Mouse (Mus musculus) embryonic stem cell, embryonic (primary cell): ENCODE data around the gene Casc3.

Source experiments
- CTCF ChIA-PET, 4 experiments: fragments of 300-600 bp in 2 of 4; fragments of 350-600 bp in 2 of 4; sonication (Branson Sonifier 250); formaldehyde crosslinking; loops; one replicate each; lab custom pipeline; 2022; ENCODE audit warnings: inconsistent platforms in 2 of 4; lab: Charles Lee
- POLR2A ChIA-PET, 4 experiments: fragments of 300-600 bp in 2 of 4; fragments of 350-600 bp in 2 of 4; sonication (Branson Sonifier 250); formaldehyde crosslinking; loops; one replicate each; lab custom pipeline; 2022; ENCODE audit warnings: antibody characterized with exemption in 4 of 4, inconsistent platforms in 1 of 4; lab: Charles Lee

The Casc3 gene

GRCm38 (mm10) chr11:98827877-98828276, 23.2 kb downstream of the Casc3 start:
- ChIA-PET CTCF (interaction anchor here in 1 of 4 experiments (1.2 kb wide), 1 partner anchor 41 kb away, joined by 4 read pairs; no protein-coding TSS in a partner anchor), POLR2A (interaction anchor here in 1 of 4 experiments (0.6 kb wide), 1 partner anchor 112 kb away, joined by 4 read pairs; no protein-coding TSS in a partner anchor)

GRCm38 (mm10) chr11:98829091-98829775, 24.5 kb downstream of the Casc3 start:
- CTCF ChIA-PET = interaction anchor here (0.6 to 2.2 kb wide), 31 partner anchors 8 to 836 kb away, joined by 3 to 10 read pairs (median 3); partner anchors contain the start of genes Krtap4-6 (in 1 of the 4), Msl1 (in 1 of the 4), Psmd3 (in 1 of the 4) and Wipf2 (in 1 of the 4)
- POLR2A ChIA-PET = interaction anchor here in 3 of 4 experiments (0.6 to 2.2 kb wide), 17 partner anchors 9 to 166 kb away, joined by 3 to 10 read pairs (median 3); partner anchors contain the start of gene Cdc6 (in 1 of the 3)

- ChIA-PET POLR2A (interaction anchor here in 3 of 4 experiments (0.6 to 2.2 kb wide), 13 partner anchors 13 to 165 kb away, joined by 3 to 10 read pairs (median 3); partner anchors contain the start of gene Cdc6 (in 2 of the 3)), CTCF (interaction anchor here in 3 of 4 experiments (0.6 to 2.2 kb wide), 29 partner anchors 9 to 157 kb away, joined by 3 to 10 read pairs (median 3); partner anchors contain the start of genes Msl1 (in 1 of the 3), Psmd3 (in 1 of the 3) and Wipf2 (in 1 of the 3))
These were observed 25.2 kb downstream of the Casc3 start for GRCm38 (mm10) chr11:98829875-98830274.

- ChIA-PET POLR2A (interaction anchor here (0.6 to 2.5 kb wide), 31 partner anchors 8 to 1794 kb away, joined by 3 to 13 read pairs (median 5); partner anchors contain the start of genes Gjd3 (in 1 of the 4), Lrrc46 (in 1 of the 4), Mrpl10 (in 1 of the 4) and Nr1d1 (in 1 of the 4)), CTCF (interaction anchor here (0.6 to 1.8 kb wide), 10 partner anchors 12 to 654 kb away, joined by 3 to 14 read pairs (median 4); partner anchors contain the start of gene Cdc6 (in 1 of the 4))
These were observed 30.6 kb downstream of the Casc3 start for GRCm38 (mm10) chr11:98835296-98835695.

- ChIA-PET CTCF (interaction anchor here in 3 of 4 experiments (0.6 to 1.8 kb wide), 9 partner anchors 11 to 654 kb away, joined by 3 to 10 read pairs (median 3); partner anchors contain the start of gene Cdc6 (in 1 of the 3)), POLR2A (interaction anchor here (0.6 to 2.5 kb wide), 28 partner anchors 8 to 1795 kb away, joined by 3 to 13 read pairs (median 5); partner anchors contain the start of genes Gjd3 (in 1 of the 4), Lrrc46 (in 1 of the 4), Mrpl10 (in 1 of the 4) and Nr1d1 (in 1 of the 4))
These were observed 31.0 kb downstream of the Casc3 start for GRCm38 (mm10) chr11:98835725-98836124.

- ChIA-PET CTCF (interaction anchor here in 2 of 4 experiments (1.0 to 1.8 kb wide), 4 partner anchors 10 to 95 kb away, joined by 5 to 8 read pairs (median 6); no protein-coding TSS in a partner anchor), POLR2A (interaction anchor here in 3 of 4 experiments (0.6 to 2.5 kb wide), 12 partner anchors 11 to 165 kb away, joined by 3 to 11 read pairs (median 6); partner anchors contain the start of gene Wipf2 (in 1 of the 3))
These were observed 31.4 kb downstream of the Casc3 start for GRCm38 (mm10) chr11:98836128-98836527.

GRCm38 (mm10) chr11:98836651-98837141, 32.0 kb downstream of the Casc3 start, which contains the start of gene Rapgefl1:
TSS of gene Rapgefl1 (plus strand) at chr11:98836785.
- ChIA-PET POLR2A (interaction anchor here (0.6 to 1.7 kb wide), 17 partner anchors 9 to 1473 kb away, joined by 3 to 9 read pairs (median 4); no protein-coding TSS in a partner anchor), CTCF (interaction anchor here in 3 of 4 experiments (0.6 to 1.6 kb wide), 8 partner anchors 9 to 1867 kb away, joined by 3 to 8 read pairs (median 5); partner anchors contain the start of gene Dhx58 (in 1 of the 3))

GRCm38 (mm10) chr11:98837231-98837704, 32.6 kb downstream of the Casc3 start:
- ChIA-PET POLR2A (interaction anchor here (0.6 to 1.7 kb wide), 17 partner anchors 9 to 1474 kb away, joined by 3 to 9 read pairs (median 4); no protein-coding TSS in a partner anchor), CTCF (interaction anchor here in 3 of 4 experiments (0.6 to 1.6 kb wide), 8 partner anchors 9 to 1867 kb away, joined by 3 to 9 read pairs (median 5); partner anchors contain the start of gene Dhx58 (in 1 of the 3))

GRCm38 (mm10) chr11:98837917-98838316, 33.2 kb downstream of the Casc3 start:
- CTCF ChIA-PET = interaction anchor here in 3 of 4 experiments (0.6 to 1.6 kb wide), 6 partner anchors 8 to 102 kb away, joined by 3 to 9 read pairs (median 5); no protein-coding TSS in a partner anchor
- POLR2A ChIA-PET = interaction anchor here (0.9 to 1.7 kb wide), 9 partner anchors 8 to 145 kb away, joined by 3 to 9 read pairs (median 4); no protein-coding TSS in a partner anchor

GRCm38 (mm10) chr11:98838512-98838911, 33.8 kb downstream of the Casc3 start:
- ChIA-PET POLR2A (interaction anchor here in 3 of 4 experiments (0.7 to 0.9 kb wide), 3 partner anchors 15 to 1717 kb away, joined by 3 to 8 read pairs (median 3); no protein-coding TSS in a partner anchor), CTCF (interaction anchor here in 2 of 4 experiments (0.5 to 1.4 kb wide), 3 partner anchors 36 to 86 kb away, joined by 3 to 7 read pairs (median 4); no protein-coding TSS in a partner anchor)

- ChIA-PET CTCF (interaction anchor here in 2 of 4 experiments (0.5 to 1.4 kb wide), 2 partner anchors 86 to 87 kb away, joined by 3 to 7 read pairs; no protein-coding TSS in a partner anchor), POLR2A (interaction anchor here in 1 of 4 experiments (0.8 kb wide), 1 partner anchor 14 kb away, joined by 3 read pairs; no protein-coding TSS in a partner anchor)
These were observed 34.7 kb downstream of the Casc3 start for GRCm38 (mm10) chr11:98839402-98839801.

GRCm38 (mm10) chr11:98839897-98840296, 35.2 kb downstream of the Casc3 start:
- ChIA-PET CTCF (interaction anchor here in 2 of 4 experiments (0.5 to 1.0 kb wide), 2 partner anchors 11 to 63 kb away, joined by 4 to 7 read pairs; no protein-coding TSS in a partner anchor), POLR2A (interaction anchor here in 3 of 4 experiments (0.7 to 1.8 kb wide), 8 partner anchors 10 to 1681 kb away, joined by 3 to 5 read pairs (median 4); partner anchors contain the start of gene Wipf2 (in 1 of the 3))

GRCm38 (mm10) chr11:98846016-98846415, 41.3 kb downstream of the Casc3 start:
- ChIA-PET POLR2A (interaction anchor here in 3 of 4 experiments (0.8 to 2.4 kb wide), 11 partner anchors 9 to 108 kb away, joined by 3 to 9 read pairs (median 4); partner anchors contain the start of genes Cdc6 (in 1 of the 3) and Rapgefl1 (in 1 of the 3)), CTCF (interaction anchor here (0.5 to 1.2 kb wide), 8 partner anchors 9 to 503 kb away, joined by 3 to 7 read pairs (median 4); partner anchors contain the start of gene Rapgefl1 (in 1 of the 4))

- CTCF ChIA-PET = interaction anchor here (0.5 to 1.4 kb wide), 10 partner anchors 12 to 504 kb away, joined by 3 to 5 read pairs (median 4); no protein-coding TSS in a partner anchor
- POLR2A ChIA-PET = interaction anchor here in 3 of 4 experiments (0.6 to 2.4 kb wide), 22 partner anchors 10 to 295 kb away, joined by 3 to 9 read pairs (median 3); partner anchors contain the start of genes Cdc6 (in 2 of the 3) and Rapgefl1 (in 2 of the 3)
These were observed 42.3 kb downstream of the Casc3 start for GRCm38 (mm10) chr11:98846865-98847604.

- ChIA-PET POLR2A (interaction anchor here in 3 of 4 experiments (0.5 to 2.5 kb wide), 21 partner anchors 9 to 302 kb away, joined by 3 to 11 read pairs (median 4); partner anchors contain the start of genes Rapgefl1 (in 1 of the 3) and Wipf2 (in 1 of the 3)), CTCF (interaction anchor here (0.5 to 2.1 kb wide), 18 partner anchors 9 to 647 kb away, joined by 3 to 9 read pairs (median 4); partner anchors contain the start of gene Cdk12 (in 1 of the 4))
These were observed 44.6 kb downstream of the Casc3 start for GRCm38 (mm10) chr11:98849196-98849894.
